Mouse (Mus musculus) embryonic facial prominence, embryonic 10.5 days (tissue): ENCODE results near the gene Siva1. TPM values are rescaled to one million over a fixed set of nuclear protein-coding genes. Genes with fewer than 3 reads are reported as not detected.

Experiments
- microRNA-seq: library from miRNA; unstranded; fragments of <30 nt; microRNA quantifications from one replicate; pipeline ENCODE4, GENCODE M21; 2017
- polyA plus RNA-seq: library from polyadenylated mRNA; unstranded; fragments of >200 nt; fragmentation: Nextera tagmentation; extraction: Ambion mirVana; gene quantifications from 2 replicates; pipeline ENCODE4 v1.2.1, GENCODE M21; 2016

Siva1 gene
- polyA plus RNA-seq, 1 experiment from 2014 or later: 332 TPM

Small RNA genes within 50 kb of the gene (microRNA-seq; reads per million reads assigned to microRNA genes)
- gene Mir6939: 1.5 reads per million

Other genes with a start within 250 kb of the Siva1 start
- not detected in 2 replicates for gene A530016L24Rik, start 155.2 kb upstream of the Siva1 start, polyA plus RNA-seq
- gene Tmem179, start 127.9 kb upstream of the Siva1 start, polyA plus RNA-seq: 1.5 and 1.6 TPM in 2 replicates
- gene Inf2, start 55.9 kb upstream of the Siva1 start, polyA plus RNA-seq: 1.5 and 1.7 TPM in 2 replicates
- 4.0 and 4.3 TPM in 2 replicates for gene Adssl1, start 24.6 kb upstream of the Siva1 start, polyA plus RNA-seq
- gene Akt1, start 30.2 kb downstream of the Siva1 start, polyA plus RNA-seq: 47.0 and 53.4 TPM in 2 replicates
- 4.3 and 4.5 TPM in 2 replicates for gene Zbtb42, start 34.1 kb downstream of the Siva1 start, polyA plus RNA-seq
- 9.7 and 10.6 TPM in 2 replicates for gene Cep170b, start 75.8 kb downstream of the Siva1 start, polyA plus RNA-seq
- gene Pld4, start 116.0 kb downstream of the Siva1 start, polyA plus RNA-seq: 3.9 and 4.6 TPM in 2 replicates
- gene Ahnak2, start 158.0 kb downstream of the Siva1 start, polyA plus RNA-seq: 0.04 and 0.20 TPM in 2 replicates
- 9.3 and 10.1 TPM in 2 replicates for gene Clba1, start 164.3 kb downstream of the Siva1 start, polyA plus RNA-seq
- 180 and 183 TPM in 2 replicates for gene Cdca4, start 184.7 kb downstream of the Siva1 start, polyA plus RNA-seq
- gene Gpr132, start 223.5 kb downstream of the Siva1 start, polyA plus RNA-seq: 0.30 TPM in 1 of 2 replicates, not detected in the other